Mouse (Mus musculus) testis, adult 2 months (tissue): ENCODE results near the gene Ripor3.

ENCODE experiments used
- CTCF ChIP-seq: fragments of 200-500 bp; IDR thresholded peaks from 2 replicates; pipeline ENCODE4 v1.5.1; 2012; ENCODE audit warnings: low read depth, mild to moderate bottlenecking, inconsistent platforms, low read length, moderate library complexity; ENCODE audit not compliant: control insufficient read depth, insufficient read depth, insufficient replicate concordance
- POLR2A ChIP-seq: fragments of 200-500 bp; IDR thresholded peaks from 2 replicates; pipeline ENCODE4 v1.6.1; 2012; ENCODE audit warnings: low read depth, mild to moderate bottlenecking, inconsistent platforms, low read length, moderate library complexity; ENCODE audit not compliant: control insufficient read depth

GRCm38 (mm10) chr2:167965911-167966310 lies 44.5 kb downstream of the Ripor3 start:
- no peak for TF ChIP-seq POLR2A
- TF ChIP-seq CTCF, result no peak
